Mouse (Mus musculus): ENCODE measurements around the gene Pparg.

Gene Pparg

GRCm38 (mm10) chr6:115361606-115362462 lies 1.1 kb downstream of the Pparg start:
- peak; percentile 69 to 74 for DNase-seq (ENCODE audit: low spot score in 2 of 2)

- no peak for DNase-seq (ENCODE audit: low spot score in 2 of 2)
Measured at GRCm38 (mm10) chr6:115366869-115367610, 6.3 kb downstream of the Pparg start.

DNA sequence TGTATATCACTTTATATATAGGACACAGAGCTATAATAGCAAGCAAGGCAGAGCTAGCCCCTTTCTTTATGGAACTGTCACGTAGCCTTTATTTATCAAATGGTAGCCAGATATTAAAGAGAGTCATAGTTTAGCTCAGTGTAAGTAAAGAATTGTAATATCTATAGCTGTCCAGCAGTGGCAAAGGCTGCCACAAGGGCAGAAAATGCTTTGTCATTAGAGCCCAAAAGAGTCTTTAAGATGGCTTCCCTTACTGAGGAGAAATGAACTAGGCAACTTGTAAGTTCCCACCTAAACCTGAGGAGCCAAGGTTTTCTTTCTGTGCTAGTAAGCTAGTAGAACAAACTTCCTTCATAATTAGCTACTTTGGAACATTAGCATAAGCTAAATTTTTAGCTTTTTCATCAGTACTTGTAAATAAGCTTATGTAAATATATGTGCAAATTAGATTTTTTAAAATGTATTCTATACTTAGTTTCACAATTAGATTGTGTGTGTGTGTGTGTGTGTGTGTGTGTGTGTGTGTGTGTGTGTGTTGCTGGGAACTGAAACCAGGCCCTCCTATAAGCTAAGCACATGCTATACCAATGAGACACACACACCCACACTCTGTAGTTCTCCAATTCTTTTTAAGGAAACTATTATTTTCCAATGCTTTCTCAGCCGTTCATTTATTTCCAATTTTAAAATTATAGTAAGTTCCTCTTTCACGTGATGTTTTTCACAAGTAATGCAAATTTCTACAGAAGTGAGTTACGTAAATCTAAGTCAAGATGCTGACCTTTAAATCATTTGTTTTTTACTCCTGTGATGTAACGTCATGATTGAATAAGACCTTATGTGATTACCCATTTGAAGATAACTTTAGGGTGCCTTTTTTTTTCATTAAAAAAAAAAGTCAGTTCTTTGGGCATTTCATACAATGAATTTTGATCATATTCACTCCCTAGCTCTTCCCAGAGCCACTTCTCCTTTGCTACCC lies 14.4 kb downstream of the Pparg start:
- DNase-seq (ENCODE audit: low spot score in 2 of 2), result no peak

GRCm38 (mm10) chr6:115380596-115380995 lies 19.8 kb downstream of the Pparg start:
- DNase-seq (ENCODE audit: low spot score in 2 of 2), result no peak

DNA sequence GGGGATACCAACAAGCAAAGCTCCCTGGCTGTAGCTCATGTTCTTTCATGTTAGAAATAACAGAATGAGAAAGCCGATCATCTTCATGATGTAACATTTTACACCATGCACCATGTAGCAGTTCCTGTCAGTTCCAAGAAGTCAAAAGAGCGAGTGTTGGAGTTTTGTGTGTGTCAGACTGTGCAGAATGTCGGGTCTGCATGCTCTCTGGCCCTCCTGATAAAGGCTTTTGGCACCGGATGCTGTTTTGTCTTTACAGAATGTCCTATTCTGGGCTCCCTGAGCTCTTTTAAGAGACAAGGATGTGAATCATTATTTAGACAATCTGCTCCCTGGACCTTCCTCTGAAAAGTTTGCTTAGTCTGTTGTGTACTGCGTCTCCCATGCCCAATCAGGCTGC lies 22.0 kb downstream of the Pparg start:
- DNase-seq (ENCODE audit: low spot score in 2 of 2), result no peak

GRCm38 (mm10) chr6:115389945-115390540 lies 29.3 kb downstream of the Pparg start:
- DNase-seq (ENCODE audit: low spot score in 2 of 2), result no peak

GRCm38 (mm10) chr6:115396911-115397310 lies 36.2 kb downstream of the Pparg start:
- DNase-seq (ENCODE audit: low spot score in 2 of 2), result no peak

- no peak for DNase-seq (ENCODE audit: low spot score in 2 of 2)
Measured at GRCm38 (mm10) chr6:115404354-115404753, 43.6 kb downstream of the Pparg start.

DNA sequence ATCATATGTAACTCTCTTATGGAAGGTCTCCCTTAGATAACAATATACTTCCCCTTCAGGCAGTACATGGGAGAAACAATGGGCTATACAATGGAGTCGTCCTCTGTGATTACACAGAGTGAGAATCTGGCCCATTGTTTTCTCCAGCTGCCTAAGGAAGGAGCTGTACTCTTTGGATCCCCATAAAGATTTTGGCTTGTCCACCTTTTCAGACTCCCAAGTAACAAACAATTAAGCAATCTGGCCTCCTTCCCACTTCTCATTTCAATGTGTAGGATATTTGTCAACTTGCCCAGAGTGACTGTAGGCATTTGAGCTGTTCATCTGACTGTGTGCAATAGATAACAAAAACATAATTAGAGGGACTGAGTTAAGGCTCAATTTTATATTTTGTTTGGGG lies 50.7 kb downstream of the Pparg start:
- DNase-seq (ENCODE audit: low spot score in 2 of 2), result no peak

DNA sequence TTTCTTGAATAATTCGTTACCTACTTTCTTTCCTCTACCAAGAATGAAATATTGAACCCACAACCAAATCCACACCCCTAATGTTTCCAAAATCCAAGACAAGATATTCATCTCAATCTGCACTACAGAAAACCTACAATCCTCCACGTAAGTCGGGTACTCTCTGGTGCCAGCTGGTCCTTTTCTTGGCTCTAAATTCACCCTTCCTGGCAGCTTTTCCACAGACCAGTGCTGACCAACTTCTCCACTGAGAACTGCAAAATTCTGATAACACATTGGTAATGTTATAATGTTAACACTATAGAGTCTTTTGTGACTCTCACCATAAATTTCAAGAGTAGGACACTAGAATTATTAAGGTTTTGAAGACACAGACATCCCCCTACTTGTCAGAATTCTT lies 57.4 kb downstream of the Pparg start:
- DNase-seq (ENCODE audit: low spot score in 2 of 2), result no peak

DNA sequence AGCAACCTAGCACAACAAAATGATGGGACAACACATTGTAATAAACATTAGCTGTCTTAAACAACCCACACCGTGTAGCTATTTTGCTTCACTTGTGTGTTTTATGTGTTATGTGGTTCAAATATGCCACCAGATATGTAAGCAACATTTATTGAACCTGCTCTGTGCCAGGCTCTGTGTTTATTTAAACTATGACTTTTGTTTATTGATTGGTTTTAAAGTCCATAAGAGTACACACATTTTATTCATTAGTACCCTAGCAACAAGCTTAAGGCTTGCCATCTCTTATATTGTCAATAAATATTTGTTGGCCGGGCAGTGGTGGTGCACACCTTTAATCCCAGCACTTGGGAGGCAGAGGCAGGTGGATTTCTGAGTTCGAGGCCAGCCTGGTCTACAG lies 58.2 kb downstream of the Pparg start:
- DNase-seq (ENCODE audit: low spot score in 2 of 2), result no peak

DNA sequence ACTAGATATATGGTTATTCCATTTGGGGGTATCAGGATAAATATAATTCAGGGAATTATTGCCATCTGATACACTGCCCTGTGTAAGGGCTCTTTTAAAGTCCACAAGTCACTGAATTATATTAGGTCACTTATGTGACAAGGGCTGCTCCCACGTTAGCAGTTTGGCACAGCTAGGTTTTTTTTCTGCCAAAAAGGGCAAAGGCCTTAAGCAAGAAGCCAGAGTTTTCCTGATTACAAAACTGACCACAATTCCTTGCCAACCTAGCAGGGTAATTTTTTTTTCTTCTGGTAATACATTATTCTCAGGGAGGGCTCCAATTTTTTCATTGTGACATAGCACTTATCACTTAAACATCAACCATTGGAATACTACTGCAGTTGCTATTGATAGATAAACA lies 60.2 kb downstream of the Pparg start:
- no peak for DNase-seq (ENCODE audit: low spot score in 2 of 2)

- no peak for DNase-seq (ENCODE audit: low spot score in 2 of 2)
Measured at GRCm38 (mm10) chr6:115421665-115422064, 60.9 kb downstream of the Pparg start.

DNA sequence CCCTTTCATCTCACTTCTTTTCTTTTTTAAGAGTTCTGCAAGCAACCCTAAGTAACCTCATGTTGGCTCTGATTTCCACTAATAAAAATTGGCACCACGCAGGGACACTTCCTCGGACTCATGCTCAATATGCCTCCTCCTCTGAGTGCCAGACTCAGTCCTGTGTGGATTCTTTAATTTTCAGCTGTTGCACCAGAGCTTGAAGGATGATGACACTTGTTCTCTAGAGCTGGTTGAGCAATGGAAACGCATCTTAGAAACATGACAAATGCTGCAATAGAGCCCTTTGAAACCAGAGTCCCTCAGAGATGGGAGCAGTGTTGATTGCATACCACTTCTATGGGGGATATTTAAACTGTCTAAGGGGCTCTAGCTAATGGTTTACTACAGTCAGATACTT lies 63.7 kb downstream of the Pparg start:
- DNase-seq (ENCODE audit: low spot score in 2 of 2), result no peak

DNA sequence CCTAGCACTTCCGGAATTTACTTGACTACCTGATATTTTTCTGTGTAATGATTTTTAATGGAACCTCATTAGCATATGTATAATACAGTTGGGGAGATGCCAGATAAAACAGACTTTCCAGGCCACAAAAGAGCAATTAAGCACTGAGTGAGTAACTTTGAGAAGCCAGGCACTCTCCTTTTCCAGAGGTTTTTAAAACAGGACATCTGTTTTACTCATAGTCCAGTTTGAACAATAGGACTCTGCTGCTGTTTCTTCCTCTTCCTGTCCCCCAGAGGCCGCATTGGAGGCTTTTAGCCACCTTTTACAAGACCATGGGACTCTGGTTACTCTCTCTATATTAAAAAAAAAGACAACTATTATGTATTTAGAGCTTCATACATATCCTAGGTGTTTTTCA lies 72.0 kb downstream of the Pparg start:
- no peak for DNase-seq (ENCODE audit: low spot score in 2 of 2)

DNA sequence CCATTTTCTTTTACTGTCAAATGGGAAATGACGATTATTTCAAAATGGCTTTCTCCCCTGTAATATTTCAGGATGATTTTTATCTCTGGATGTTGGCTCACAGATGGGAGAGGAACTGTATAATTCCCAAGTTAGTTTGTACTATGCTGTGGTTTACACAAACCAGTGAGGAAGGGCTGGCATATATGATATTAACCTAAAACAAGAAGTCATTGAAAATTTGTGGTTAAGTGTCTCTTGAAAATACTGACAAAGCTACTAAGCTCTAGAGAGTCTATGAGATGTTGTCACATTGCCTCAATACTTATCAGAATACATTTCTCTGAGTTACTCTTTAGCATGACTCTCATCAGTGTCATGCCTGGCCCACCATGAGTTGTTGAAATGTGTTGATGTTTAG lies 73.3 kb downstream of the Pparg start:
- no peak for DNase-seq (ENCODE audit: low spot score in 2 of 2)

DNA sequence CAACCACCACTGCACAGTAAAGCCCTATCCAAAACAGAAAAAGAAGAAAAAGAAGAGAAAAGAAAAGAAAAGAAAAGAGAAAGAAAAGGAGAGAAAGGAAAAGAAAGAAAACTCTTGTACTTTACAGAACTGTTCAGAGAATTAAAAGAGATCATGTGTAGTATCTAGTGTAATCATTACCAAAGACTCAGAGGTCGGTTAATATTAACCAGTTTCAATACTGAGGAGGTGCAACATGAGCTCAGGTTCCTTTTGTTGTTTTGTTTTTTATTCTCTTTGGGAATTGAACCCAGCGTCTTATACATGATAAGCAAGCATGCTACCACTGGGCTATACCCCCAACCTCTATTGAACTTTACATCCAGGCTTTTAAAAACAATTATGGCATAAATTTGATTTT lies 74.1 kb downstream of the Pparg start:
- DNase-seq (ENCODE audit: low spot score in 2 of 2), result no peak

- DNase-seq (ENCODE audit: low spot score in 2 of 2), result no peak
Measured at GRCm38 (mm10) chr6:115440231-115441006, 79.7 kb downstream of the Pparg start.

DNA sequence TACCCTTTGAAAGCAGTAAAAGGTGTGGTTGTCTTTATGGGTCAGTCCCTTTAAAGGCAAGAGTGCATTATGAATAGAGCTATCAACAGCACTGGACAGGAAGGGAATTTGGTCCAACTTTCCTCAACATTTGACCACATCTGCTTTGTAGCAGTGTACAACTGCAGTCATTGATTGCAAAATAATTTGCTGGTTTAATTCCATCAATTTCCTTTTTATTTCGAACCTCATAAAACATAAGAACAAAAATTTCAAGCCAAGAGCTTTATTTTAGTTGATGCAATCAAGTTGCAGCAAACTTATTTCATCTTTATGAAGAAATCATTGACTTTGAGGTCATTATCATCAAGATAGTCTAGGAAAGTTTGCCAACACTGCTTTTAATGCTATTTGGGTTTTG lies 91.8 kb downstream of the Pparg start:
- DNase-seq (ENCODE audit: low spot score in 2 of 2), result no peak

GRCm38 (mm10) chr6:115462743-115463337 lies 102.1 kb downstream of the Pparg start:
- DNase-seq (ENCODE audit: low spot score in 2 of 2), result peak; percentile 73 to 91

All from urinary bladder, adult 18-20 months (tissue).